Mouse (Mus musculus) kidney, postnatal 25 days (tissue): ENCODE measurements around the gene Ect2l.

Experiments
- DNase-seq, 2 experiments: peaks; one replicate each; pipeline ENCODE4 v3.0.0; 2021; ENCODE audit warnings: mixed read lengths in 2 of 2

Gene Ect2l

GRCm38 (mm10) chr10:18210726-18211125 lies at the start of gene Ect2l:
Ect2l (minus strand) TSS chr10:18210890.
- peak; percentile 40 to 73 for DNase-seq

- DNase-seq: no peak
Observed at GRCm38 (mm10) chr10:18251345-18251744, 40.7 kb upstream of the Ect2l start.

- peak in 1 of 2 experiments; percentile 4 for DNase-seq
Observed at GRCm38 (mm10) chr10:18243614-18244013, 32.9 kb upstream of the Ect2l start.

- no peak for DNase-seq
Observed at GRCm38 (mm10) chr10:18237191-18237590, 26.5 kb upstream of the Ect2l start.

GRCm38 (mm10) chr10:18236328-18236927 lies 25.7 kb upstream of the Ect2l start:
- no peak for DNase-seq

- no peak for DNase-seq
Observed at GRCm38 (mm10) chr10:18235402-18235747, 24.7 kb upstream of the Ect2l start.

GRCm38 (mm10) chr10:18234560-18235401 lies 24.1 kb upstream of the Ect2l start, which contains the start of gene Ccdc28a:
Ccdc28a (minus strand) TSS chr10:18234998.
- DNase-seq: peak; percentile 96 to 98

- no peak for DNase-seq
Observed at GRCm38 (mm10) chr10:18233891-18234290, 23.2 kb upstream of the Ect2l start.

GRCm38 (mm10) chr10:18224386-18224785 lies 13.7 kb upstream of the Ect2l start:
- no peak for DNase-seq

GRCm38 (mm10) chr10:18219351-18219750 lies 8.7 kb upstream of the Ect2l start:
- no peak for DNase-seq

- no peak for DNase-seq
Observed at GRCm38 (mm10) chr10:18214124-18214523, 3.4 kb upstream of the Ect2l start.

- no peak for DNase-seq
Observed at GRCm38 (mm10) chr10:18213373-18213772, 2.7 kb upstream of the Ect2l start.

GRCm38 (mm10) chr10:18210119-18210518 lies 571 bp downstream of the Ect2l start:
- DNase-seq: no peak

- DNase-seq: peak in 1 of 2 experiments; percentile 53
Observed at GRCm38 (mm10) chr10:18204067-18204466, 6.6 kb downstream of the Ect2l start.

GRCm38 (mm10) chr10:18202401-18202800 lies 8.3 kb downstream of the Ect2l start:
- DNase-seq: no peak

GRCm38 (mm10) chr10:18200656-18201055 lies 10.0 kb downstream of the Ect2l start:
- DNase-seq: no peak

GRCm38 (mm10) chr10:18199919-18200318 lies 10.8 kb downstream of the Ect2l start:
- DNase-seq: no peak

- peak in 1 of 2 experiments; percentile 22 for DNase-seq
Observed at GRCm38 (mm10) chr10:18198286-18199015, 12.2 kb downstream of the Ect2l start.

GRCm38 (mm10) chr10:18197206-18197979 lies 13.3 kb downstream of the Ect2l start:
- peak; percentile 49 to 90 for DNase-seq

GRCm38 (mm10) chr10:18194737-18195141 lies 16.0 kb downstream of the Ect2l start:
- peak; percentile 6 to 46 for DNase-seq

- DNase-seq: no peak
Observed at GRCm38 (mm10) chr10:18194156-18194555, 16.5 kb downstream of the Ect2l start.

GRCm38 (mm10) chr10:18193221-18193620 lies 17.5 kb downstream of the Ect2l start:
- no peak for DNase-seq

- no peak for DNase-seq
Observed at GRCm38 (mm10) chr10:18191706-18192105, 19.0 kb downstream of the Ect2l start.
